Mouse (Mus musculus) heart, adult 11 months (tissue): Measurements from ENCODE around the gene Lrrc3.

Source experiments
- DNase-seq: peaks from one replicate; pipeline ENCODE4 v3.0.0; 2022

The Lrrc3 gene

DNA sequence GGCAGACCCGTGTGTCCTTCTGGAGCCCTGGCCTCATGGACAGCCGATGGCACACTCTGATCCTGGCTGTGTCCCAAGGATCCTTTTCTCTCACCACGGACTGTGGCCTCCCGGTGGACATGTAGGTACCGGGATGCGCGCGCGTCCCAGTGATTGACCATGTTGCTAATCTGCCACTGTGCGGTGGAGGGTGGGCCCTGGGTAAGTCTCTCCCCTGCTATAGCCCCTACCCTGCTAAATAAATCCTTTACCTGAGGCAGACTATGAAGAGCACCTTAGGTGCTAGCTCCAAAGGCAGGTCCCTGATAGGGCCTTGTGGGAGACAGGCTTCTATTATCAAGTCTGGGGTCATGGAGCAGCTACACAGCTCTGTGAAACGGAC lies 37.6 kb downstream of the Lrrc3 start:
- DNase-seq, result no peak

GRCm38 (mm10) chr10:77864067-77864761 lies 38.1 kb downstream of the Lrrc3 start:
- DNase-seq, result peak; percentile 91

GRCm38 (mm10) chr10:77861675-77862074 lies 40.7 kb downstream of the Lrrc3 start, which contains the start of gene Gm3285:
Gene Gm3285, plus strand, starts transcription at chr10:77861975.
- DNase-seq, result no peak

DNA sequence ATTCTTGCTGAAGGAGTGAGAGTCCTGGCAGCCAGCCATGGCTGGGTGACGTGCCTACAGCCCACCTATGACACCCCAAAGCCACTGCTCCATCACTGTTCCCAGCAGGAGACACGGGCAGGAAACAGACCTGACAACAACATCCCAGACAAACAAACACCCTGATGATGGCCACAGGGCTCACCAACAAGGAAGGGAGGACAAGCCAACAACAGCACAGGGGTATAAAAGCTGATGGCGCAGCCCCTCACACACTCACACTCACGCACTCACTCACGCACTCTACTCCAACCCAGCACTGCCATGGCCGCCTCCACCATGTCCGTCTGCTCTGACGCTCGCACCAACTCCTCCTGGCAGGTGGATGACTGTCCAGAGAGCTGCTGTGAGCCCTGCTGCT lies 49.8 kb downstream of the Lrrc3 start, which contains the start of gene Gm10318:
TSS of gene Gm10318 (plus strand) at position 301 of the 400 bp plus-strand sequence.
- no peak for DNase-seq
